Mouse (Mus musculus): ENCODE measurements around the gene Nek11. TPM values are rescaled to one million over a fixed set of nuclear protein-coding genes. Genes with fewer than 3 reads are reported as not detected.

Gene Nek11
- polyA plus RNA-seq, 1 experiment from 2014 or later: 0.95 TPM

DNA sequence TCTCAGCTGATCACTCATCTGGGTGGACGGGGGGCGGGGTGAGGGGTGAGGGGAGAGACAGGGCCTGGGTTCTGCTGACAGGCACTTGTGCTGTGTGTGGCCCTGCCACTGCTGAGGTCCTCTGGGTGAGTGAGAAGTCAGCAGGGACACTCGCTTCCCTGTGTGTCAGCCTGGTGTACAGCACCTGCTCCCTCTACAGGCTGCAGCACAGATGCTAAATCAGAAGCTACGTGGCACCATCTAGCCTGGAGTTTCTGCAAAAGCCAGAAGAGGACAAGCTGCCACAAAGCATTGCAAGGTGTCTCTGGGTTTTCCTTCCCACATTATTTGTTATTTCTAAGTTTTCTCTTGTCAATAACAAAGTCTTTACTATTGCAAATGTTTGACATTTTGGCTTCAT lies 180.9 kb downstream of the Nek11 start:
- H3K4me1 ChIP-seq (replicated peaks; ENCODE audit: insufficient read depth, low read length): no peaks in the 10 kb centered on the region
- H3K27ac ChIP-seq: no peak overlapping the region
- DNase-seq (ENCODE audit: low spot score) (peak; percentile 1), ATAC-seq (replicated peaks; ENCODE audit: low FRiP score, low read depth) (no peak; the same call in 1 of the 2 replicates)
- H3K27me3 ChIP-seq (ENCODE audit: insufficient read depth, low read length): no peaks in the 10 kb centered on the region
- H3K4me2 ChIP-seq (ENCODE audit: low read length): no peak overlapping the region
- no peaks in the 10 kb centered on the region for H3K9me3 ChIP-seq (replicated peaks; ENCODE audit: low read length)
- 59% methylated on average over 4 of the region's 4 CpGs for WGBS
- H3K9ac ChIP-seq (ENCODE audit: low read depth, low read length): no peak overlapping the region
- H3K4me3 ChIP-seq (replicated peaks; ENCODE audit: low read depth, low read length): no peak overlapping the region
- no peak; the same call in 1 of the 2 replicates for TF ChIP-seq CTCF (IDR thresholded peaks at IDR 0.05; ENCODE audit: low read depth)
- H3K36me3 ChIP-seq (ENCODE audit: insufficient read depth, low read length): no peaks in the 10 kb centered on the region

DNA sequence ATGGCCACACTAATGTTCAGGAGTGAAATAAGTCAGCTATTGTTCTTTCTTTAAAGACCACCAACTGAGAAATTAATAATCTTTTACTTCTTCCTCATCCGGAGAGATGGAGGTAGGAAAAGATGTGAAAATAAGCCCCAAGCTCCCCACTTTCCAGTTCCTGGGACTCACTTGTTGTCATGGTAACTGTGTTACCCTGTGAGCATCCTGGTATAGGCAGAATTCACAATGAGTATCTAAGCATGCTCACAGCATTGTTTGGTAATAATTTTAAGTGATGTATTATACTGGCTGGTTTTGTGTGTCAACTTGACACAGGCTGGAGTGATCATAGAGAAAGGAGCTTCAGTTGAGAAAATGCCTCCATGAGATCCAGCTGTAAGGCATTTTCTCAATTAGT lies 195.0 kb downstream of the Nek11 start:
- 81% methylated on average over 1 of the region's 1 CpGs for WGBS
- Histone ChIP-seq H3K4me3 (replicated peaks; ENCODE audit: low read depth, low read length) (no peak overlapping the region), H3K27me3 (ENCODE audit: insufficient read depth, low read length) (no peaks in the 10 kb centered on the region), H3K36me3 (ENCODE audit: insufficient read depth, low read length) (no peaks in the 10 kb centered on the region), H3K4me2 (ENCODE audit: low read length) (no peak overlapping the region), H3K9me3 (replicated peaks; ENCODE audit: low read length) (no peaks in the 10 kb centered on the region), H3K4me1 (replicated peaks; ENCODE audit: insufficient read depth, low read length) (no peaks in the 10 kb centered on the region), H3K9ac (ENCODE audit: low read depth, low read length) (no peak overlapping the region), H3K27ac (no peak overlapping the region)
- TF ChIP-seq CTCF (IDR thresholded peaks at IDR 0.05; ENCODE audit: low read depth): no peak
- DNase-seq (ENCODE audit: low spot score) (no peak), ATAC-seq (replicated peaks; ENCODE audit: low FRiP score, low read depth) (no peak)

DNA sequence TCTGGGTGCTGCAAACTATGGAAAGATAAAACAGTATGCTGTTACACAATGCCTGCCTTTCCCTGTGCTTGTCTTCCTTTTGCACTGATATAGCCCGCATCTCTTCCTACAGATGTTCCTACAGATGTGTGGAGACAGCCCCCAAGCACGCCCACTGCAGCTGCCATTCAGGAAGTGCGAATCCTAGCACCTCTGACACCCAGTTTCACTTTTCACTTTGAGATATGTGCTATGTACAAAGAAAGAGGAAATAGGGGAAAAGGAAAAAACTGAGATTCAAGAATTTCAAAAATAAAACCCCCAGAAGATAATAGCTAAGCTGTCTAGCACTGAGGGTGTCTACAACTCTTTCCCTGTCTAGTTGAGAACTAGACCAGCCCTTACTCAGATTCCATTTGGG lies 208.6 kb downstream of the Nek11 start:
- Histone ChIP-seq H3K36me3 (ENCODE audit: insufficient read depth, low read length) (no peaks in the 10 kb centered on the region), H3K27ac (no peak overlapping the region), H3K4me3 (replicated peaks; ENCODE audit: low read depth, low read length) (no peak overlapping the region), H3K4me2 (ENCODE audit: low read length) (no peak overlapping the region), H3K9ac (ENCODE audit: low read depth, low read length) (no peak overlapping the region), H3K4me1 (replicated peaks; ENCODE audit: insufficient read depth, low read length) (no peaks in the 10 kb centered on the region), H3K9me3 (replicated peaks; ENCODE audit: low read length) (no peaks in the 10 kb centered on the region), H3K27me3 (ENCODE audit: insufficient read depth, low read length) (no peaks in the 10 kb centered on the region)
- 66% methylated on average over 3 of the region's 3 CpGs for WGBS
- ATAC-seq (replicated peaks; ENCODE audit: low FRiP score, low read depth) (no peak), DNase-seq (ENCODE audit: low spot score) (no peak)
- TF ChIP-seq CTCF (IDR thresholded peaks at IDR 0.05; ENCODE audit: low read depth): no peak

DNA sequence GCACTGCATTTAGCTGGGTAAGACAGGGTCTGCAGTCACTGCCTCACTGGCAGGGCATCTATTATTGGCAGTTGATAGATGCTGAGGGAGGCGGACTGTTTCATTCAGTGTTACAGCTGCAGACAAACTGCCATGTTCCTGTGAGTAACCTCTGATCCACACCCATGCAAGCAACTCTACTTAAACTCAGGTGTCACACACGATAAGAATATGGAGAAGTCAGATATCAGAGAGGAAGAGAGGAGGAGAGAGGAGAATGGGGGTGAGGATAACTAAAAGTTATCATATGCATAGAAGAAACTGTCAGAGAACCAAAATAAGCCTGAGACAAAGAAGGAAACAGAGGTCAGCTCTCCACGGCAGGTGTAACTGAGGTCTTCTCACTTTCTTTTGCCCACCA lies 212.9 kb downstream of the Nek11 start:
- ATAC-seq (replicated peaks; ENCODE audit: low FRiP score, low read depth): no peak
- no peaks in the 10 kb centered on the region for H3K36me3 ChIP-seq (ENCODE audit: insufficient read depth, low read length)
- 83% methylated on average over 3 of the region's 3 CpGs for WGBS

DNA sequence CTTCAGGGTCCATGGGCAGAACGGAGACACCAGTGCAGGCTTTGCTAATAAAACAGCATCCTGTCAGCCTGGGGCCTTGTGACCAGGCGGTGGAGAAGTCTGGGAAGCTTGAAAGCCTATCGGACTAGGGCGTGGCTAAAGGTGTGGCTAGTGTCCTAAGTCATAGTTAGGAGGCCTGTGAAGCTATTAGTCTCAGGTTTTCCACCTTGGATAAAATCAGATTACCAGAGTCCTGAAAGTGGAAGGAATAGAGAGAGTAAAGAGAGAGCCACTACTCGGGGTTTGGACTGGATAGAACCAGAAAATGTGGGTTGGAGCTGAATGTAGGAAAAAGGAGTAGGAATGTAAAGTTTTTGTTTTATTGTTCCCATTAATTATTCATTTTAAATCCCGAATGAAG lies 250.3 kb downstream of the Nek11 start, which contains the start of gene 1700080E11Rik:
Gene 1700080E11Rik (minus strand): TSS at position 101 of the 400 bp plus-strand sequence.
- 80% methylated on average over 6 of the region's 6 CpGs for WGBS
- DNase-seq (ENCODE audit: low spot score) (no peak), ATAC-seq (replicated peaks; ENCODE audit: low FRiP score, low read depth) (no peak)
- Histone ChIP-seq H3K9ac (ENCODE audit: low read depth, low read length) (no peak within 1 kb of the TSS), H3K4me2 (ENCODE audit: low read length) (no peak within 1 kb of the TSS), H3K9me3 (replicated peaks; ENCODE audit: low read length) (no peaks in the 10 kb centered on the region), H3K27ac (no peak within 1 kb of the TSS), H3K4me1 (replicated peaks; ENCODE audit: insufficient read depth, low read length) (no peaks in the 10 kb centered on the region), H3K4me3 (replicated peaks; ENCODE audit: low read depth, low read length) (no peak within 1 kb of the TSS), H3K27me3 (ENCODE audit: insufficient read depth, low read length) (no peaks in the 10 kb centered on the region), H3K36me3 (ENCODE audit: insufficient read depth, low read length) (no peaks in the 10 kb centered on the region)
- TF ChIP-seq CTCF (IDR thresholded peaks at IDR 0.05; ENCODE audit: low read depth): no peak

More for the DNA sequence above, 212.9 kb downstream of the Nek11 start:
- H3K4me3 ChIP-seq (replicated peaks; ENCODE audit: low read depth, low read length): no peak overlapping the region
- H3K27me3 ChIP-seq (ENCODE audit: insufficient read depth, low read length): no peaks in the 10 kb centered on the region
- H3K4me2 ChIP-seq (ENCODE audit: low read length): no peak overlapping the region
- DNase-seq (ENCODE audit: low spot score): no peak
- H3K9me3 ChIP-seq (replicated peaks; ENCODE audit: low read length): no peaks in the 10 kb centered on the region
- no peaks in the 10 kb centered on the region for H3K4me1 ChIP-seq (replicated peaks; ENCODE audit: insufficient read depth, low read length)
- no peak overlapping the region for H3K9ac ChIP-seq (ENCODE audit: low read depth, low read length)
- TF ChIP-seq CTCF (IDR thresholded peaks at IDR 0.05; ENCODE audit: low read depth): no peak
- H3K27ac ChIP-seq: no peak overlapping the region

DNA sequence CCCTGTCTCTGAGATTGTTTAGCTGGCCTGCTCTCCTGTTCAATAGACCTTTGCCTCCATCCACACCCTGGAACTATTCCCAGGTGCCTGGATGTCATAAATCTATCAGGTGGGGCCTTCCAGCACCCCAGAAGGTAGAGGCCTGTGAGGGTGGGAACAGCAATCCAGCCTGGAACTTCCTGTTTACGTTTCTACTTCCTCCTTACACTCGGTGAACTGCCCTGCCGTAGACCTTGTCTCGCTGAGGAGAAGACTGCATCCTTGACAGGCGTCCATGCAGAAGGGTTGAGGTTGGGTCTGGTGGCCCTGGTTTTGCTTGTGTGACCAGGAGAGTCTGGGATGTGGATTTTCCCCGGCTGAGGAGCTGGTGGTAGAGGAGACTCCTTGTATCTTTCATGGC lies 256.1 kb downstream of the Nek11 start:
- ATAC-seq (replicated peaks; ENCODE audit: low FRiP score, low read depth) (no peak), DNase-seq (ENCODE audit: low spot score) (no peak)
- Histone ChIP-seq H3K9me3 (replicated peaks; ENCODE audit: low read length) (no peaks in the 10 kb centered on the region), H3K4me2 (ENCODE audit: low read length) (no peak overlapping the region), H3K9ac (ENCODE audit: low read depth, low read length) (no peak overlapping the region), H3K36me3 (ENCODE audit: insufficient read depth, low read length) (no peaks in the 10 kb centered on the region), H3K4me3 (replicated peaks; ENCODE audit: low read depth, low read length) (no peak overlapping the region), H3K4me1 (replicated peaks; ENCODE audit: insufficient read depth, low read length) (no peaks in the 10 kb centered on the region), H3K27ac (no peak overlapping the region), H3K27me3 (ENCODE audit: insufficient read depth, low read length) (no peaks in the 10 kb centered on the region)
- 54% methylated on average over 6 of the region's 6 CpGs for WGBS
- TF ChIP-seq CTCF (IDR thresholded peaks at IDR 0.05; ENCODE audit: low read depth): no peak

DNA sequence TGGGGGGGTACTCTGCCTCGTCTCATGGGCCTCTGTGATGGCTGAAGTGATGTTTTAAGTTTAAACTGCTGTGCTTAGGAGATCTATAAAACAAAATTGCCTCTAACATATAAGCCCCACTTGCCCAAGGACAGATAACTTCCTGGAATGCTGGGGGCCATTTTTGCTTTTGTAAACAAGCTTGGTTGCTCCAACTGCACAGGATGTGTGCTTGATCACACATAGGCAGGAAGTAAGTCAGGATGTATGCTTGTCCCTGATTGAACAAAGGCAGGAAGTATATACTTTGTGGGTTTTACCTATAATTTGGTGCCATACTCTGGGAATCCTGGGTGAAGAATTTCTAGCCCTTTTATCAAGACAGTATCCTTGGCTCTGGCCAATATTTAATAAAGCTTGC lies 258.9 kb downstream of the Nek11 start:
- Histone ChIP-seq H3K4me3 (replicated peaks; ENCODE audit: low read depth, low read length) (no peak overlapping the region), H3K4me2 (ENCODE audit: low read length) (no peak overlapping the region), H3K27me3 (ENCODE audit: insufficient read depth, low read length) (no peaks in the 10 kb centered on the region), H3K9me3 (replicated peaks; ENCODE audit: low read length) (no peaks in the 10 kb centered on the region), H3K27ac (no peak overlapping the region), H3K9ac (ENCODE audit: low read depth, low read length) (no peak overlapping the region), H3K36me3 (ENCODE audit: insufficient read depth, low read length) (no peaks in the 10 kb centered on the region), H3K4me1 (replicated peaks; ENCODE audit: insufficient read depth, low read length) (no peaks in the 10 kb centered on the region)
- WGBS: 39% methylated on average over 1 of the region's 1 CpGs
- DNase-seq (ENCODE audit: low spot score) (peak; percentile 0), ATAC-seq (replicated peaks; ENCODE audit: low FRiP score, low read depth) (no peak)
- no peak for TF ChIP-seq CTCF (IDR thresholded peaks at IDR 0.05; ENCODE audit: low read depth)
